Mouse (Mus musculus): ENCODE results near the gene Gm10153. TPM values are rescaled to one million over a fixed set of nuclear protein-coding genes. Genes with fewer than 3 reads are reported as not detected.
"Not testable (repeated sequence)": the region's sequence is repeated elsewhere in the genome, so short reads cannot be mapped to it uniquely, and the experiment has no call there.

Gene Gm10153
- polyA plus RNA-seq (2014; fragmentation: Nextera tagmentation; extraction: Ambion mirVana) = not detected in 2 replicates

DNA sequence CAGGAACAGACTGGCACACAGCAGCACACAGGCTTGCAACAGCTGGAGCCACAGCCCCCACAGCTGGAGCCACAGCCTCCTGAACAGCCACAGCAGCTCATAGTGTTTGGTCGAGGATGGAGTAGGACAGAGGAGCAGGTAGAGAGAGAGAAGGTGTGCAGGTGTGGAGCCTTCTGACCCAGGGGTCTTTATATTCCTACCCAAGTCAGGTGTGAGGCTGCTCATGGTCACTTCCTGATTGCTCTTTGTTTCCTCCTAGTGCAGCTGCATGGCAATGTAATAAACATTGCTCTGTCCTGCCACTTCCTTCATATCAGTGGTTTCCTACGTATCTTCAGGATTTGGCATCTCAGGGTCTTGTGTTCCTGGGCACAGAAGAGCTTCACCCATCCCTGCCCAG is at the start of gene Gm10153:
Gene Gm10153, minus strand, starts transcription at position 101 of the 400 bp plus-strand sequence.
- whole genome bisulfite sequencing = 48% methylated on average over 2 of the region's 2 CpGs
- Histone ChIP-seq H3K9me3 (ENCODE audit: control insufficient read depth, low read length) (no peaks in the 10 kb centered on the region), H3K9ac (replicated peaks; ENCODE audit: low read depth, low read length) (no peak within 1 kb of the TSS), H3K27ac (ENCODE audit: low read depth, low read length) (no peak within 1 kb of the TSS), H3K27me3 (ENCODE audit: control insufficient read depth, insufficient read depth, low read length) (no peaks in the 10 kb centered on the region), H3K4me1 (ENCODE audit: control insufficient read depth, insufficient read depth, low read length) (no peaks in the 10 kb centered on the region), H3K4me3 (ENCODE audit: low read depth, low read length) (no peak within 1 kb of the TSS), H3K4me2 (ENCODE audit: low read depth, low read length) (no peak within 1 kb of the TSS), H3K36me3 (ENCODE audit: control insufficient read depth, insufficient read depth, low read length) (no peaks in the 10 kb centered on the region)
- no peak for ATAC-seq (ENCODE audit: low read depth)

- Histone ChIP-seq H3K36me3 (ENCODE audit: control insufficient read depth, insufficient read depth, low read length) (no peaks in the 10 kb centered on the region), H3K4me3 (ENCODE audit: low read depth, low read length) (no peak overlapping the region), H3K4me2 (ENCODE audit: low read depth, low read length) (no peak overlapping the region), H3K4me1 (ENCODE audit: control insufficient read depth, insufficient read depth, low read length) (no peaks in the 10 kb centered on the region), H3K27me3 (ENCODE audit: control insufficient read depth, insufficient read depth, low read length) (no peaks in the 10 kb centered on the region), H3K9me3 (ENCODE audit: control insufficient read depth, low read length) (no peaks in the 10 kb centered on the region), H3K9ac (replicated peaks; ENCODE audit: low read depth, low read length) (no peak overlapping the region), H3K27ac (ENCODE audit: low read depth, low read length) (no peak overlapping the region)
- no peak for ATAC-seq (ENCODE audit: low read depth)
- 40% methylated on average over 1 of the region's 1 CpGs for WGBS
These were observed 41.4 kb upstream of the Gm10153 start for GRCm38 (mm10) chr7:142231540-142231939.

DNA sequence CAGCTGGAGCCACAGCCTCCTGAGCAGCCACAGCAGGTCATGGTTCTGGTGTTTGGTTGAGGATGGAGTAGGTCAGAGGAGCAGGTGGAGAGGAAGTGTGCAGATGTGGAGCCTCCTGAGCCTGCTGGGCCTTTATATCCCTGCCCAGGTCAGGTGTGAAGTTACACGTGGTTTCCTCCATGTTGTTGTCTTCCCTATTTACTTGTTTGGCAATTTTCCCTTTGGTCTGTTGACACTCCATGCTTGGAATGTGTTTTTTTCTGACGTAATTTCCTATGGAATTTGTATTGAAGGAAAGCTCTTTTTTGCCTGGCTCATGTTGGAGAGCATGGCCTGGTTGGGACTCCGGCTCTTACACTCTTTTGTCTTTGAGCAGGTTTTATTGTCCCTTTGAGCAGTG is 39.7 kb upstream of the Gm10153 start, which contains the start of gene Krtap5-5:
Gene Krtap5-5, minus strand, starts transcription at position 101 of the 400 bp plus-strand sequence.
- H3K27me3 ChIP-seq (ENCODE audit: control insufficient read depth, insufficient read depth, low read length); ATAC-seq (ENCODE audit: low read depth); H3K4me1 ChIP-seq (ENCODE audit: control insufficient read depth, insufficient read depth, low read length); H3K9ac ChIP-seq (replicated peaks; ENCODE audit: low read depth, low read length); H3K4me2 ChIP-seq (ENCODE audit: low read depth, low read length); H3K9me3 ChIP-seq (ENCODE audit: control insufficient read depth, low read length); H3K4me3 ChIP-seq (ENCODE audit: low read depth, low read length); H3K36me3 ChIP-seq (ENCODE audit: control insufficient read depth, insufficient read depth, low read length); H3K27ac ChIP-seq (ENCODE audit: low read depth, low read length): not testable (repeated sequence)
- 39% methylated on average over 3 of the region's 3 CpGs for WGBS

DNA sequence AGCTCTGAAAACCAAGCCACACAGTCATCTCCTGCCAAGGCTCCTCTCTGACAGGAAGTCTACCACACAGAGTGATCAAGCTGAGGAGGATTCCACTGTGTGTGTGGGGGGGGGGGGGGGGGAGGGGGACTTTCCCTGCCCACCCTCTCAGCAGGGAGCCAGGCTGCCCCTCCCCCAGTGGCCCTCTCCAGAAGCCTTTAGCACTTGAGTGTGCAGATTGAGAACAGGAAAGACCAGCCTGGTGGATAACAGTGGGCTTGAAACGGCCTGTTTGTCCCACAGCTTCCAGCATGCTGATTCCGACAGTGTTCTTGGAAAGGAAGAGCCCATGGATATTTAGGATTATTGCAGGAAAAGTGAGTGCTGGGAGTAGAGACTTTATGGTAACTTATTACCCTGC is 34.3 kb upstream of the Gm10153 start:
- no peaks in the 10 kb centered on the region for H3K36me3 ChIP-seq (ENCODE audit: control insufficient read depth, insufficient read depth, low read length)
- WGBS = 56% methylated on average over 2 of the region's 2 CpGs

DNA sequence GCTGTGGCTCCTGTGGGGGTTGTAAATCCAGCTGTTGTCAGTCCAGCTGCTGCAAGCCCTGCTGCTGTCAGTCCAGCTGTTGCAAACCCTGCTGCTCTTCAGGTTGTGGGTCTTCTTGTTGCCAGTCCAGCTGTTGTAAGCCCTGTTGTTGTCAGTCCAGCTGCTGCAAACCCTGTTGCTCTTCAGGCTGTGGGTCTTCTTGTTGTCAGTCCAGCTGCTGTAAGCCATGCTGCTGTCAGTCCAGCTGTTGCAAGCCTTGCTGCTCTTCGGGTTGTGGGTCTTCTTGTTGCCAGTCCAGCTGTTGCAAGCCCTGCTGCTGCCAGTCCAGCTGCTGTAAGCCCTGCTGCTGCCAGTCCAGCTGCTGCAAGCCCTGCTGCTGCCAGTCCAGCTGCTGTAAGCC is 21.9 kb upstream of the Gm10153 start:
- H3K9me3 ChIP-seq (ENCODE audit: control insufficient read depth, low read length); ATAC-seq (ENCODE audit: low read depth); H3K4me3 ChIP-seq (ENCODE audit: low read depth, low read length); H3K9ac ChIP-seq (replicated peaks; ENCODE audit: low read depth, low read length); H3K36me3 ChIP-seq (ENCODE audit: control insufficient read depth, insufficient read depth, low read length); H3K4me1 ChIP-seq (ENCODE audit: control insufficient read depth, insufficient read depth, low read length); H3K27me3 ChIP-seq (ENCODE audit: control insufficient read depth, insufficient read depth, low read length); H3K27ac ChIP-seq (ENCODE audit: low read depth, low read length); H3K4me2 ChIP-seq (ENCODE audit: low read depth, low read length): not testable (repeated sequence)
- 68% methylated on average over 1 of the region's 1 CpGs for WGBS

More for the DNA sequence above, 34.3 kb upstream of the Gm10153 start:
- no peak overlapping the region for H3K9ac ChIP-seq (replicated peaks; ENCODE audit: low read depth, low read length)
- no peak overlapping the region for H3K27ac ChIP-seq (ENCODE audit: low read depth, low read length)
- H3K4me3 ChIP-seq (ENCODE audit: low read depth, low read length) = no peak overlapping the region
- H3K9me3 ChIP-seq (ENCODE audit: control insufficient read depth, low read length) = no peaks in the 10 kb centered on the region
- H3K4me2 ChIP-seq (ENCODE audit: low read depth, low read length) = no peak overlapping the region
- H3K4me1 ChIP-seq (ENCODE audit: control insufficient read depth, insufficient read depth, low read length) = no peaks in the 10 kb centered on the region
- no peak for ATAC-seq (ENCODE audit: low read depth)
- no peaks in the 10 kb centered on the region for H3K27me3 ChIP-seq (ENCODE audit: control insufficient read depth, insufficient read depth, low read length)

DNA sequence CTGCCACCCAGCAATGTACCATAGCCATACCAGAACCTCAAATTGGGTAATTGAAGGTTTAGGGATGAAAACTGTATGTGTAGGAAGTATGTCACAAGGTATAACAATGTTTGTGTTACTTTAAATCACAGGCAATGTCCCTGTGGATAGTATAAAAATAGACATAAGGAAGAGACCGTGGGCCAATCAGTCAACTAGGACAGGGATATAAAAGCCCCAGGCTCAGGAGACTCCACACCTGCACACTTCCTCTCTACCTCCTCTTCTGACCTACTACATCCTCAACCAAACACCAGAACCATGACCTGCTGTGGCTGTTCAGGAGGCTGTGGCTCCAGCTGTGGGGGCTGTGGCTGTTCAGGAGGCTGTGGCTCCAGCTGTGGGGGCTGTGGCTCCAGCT is 21.4 kb upstream of the Gm10153 start, which contains the start of gene Gm7579:
Gene Gm7579, plus strand, starts transcription at position 301 of the 400 bp plus-strand sequence.
- H3K4me1 ChIP-seq (ENCODE audit: control insufficient read depth, insufficient read depth, low read length) = no peaks in the 10 kb centered on the region
- no peak within 1 kb of the TSS for H3K4me2 ChIP-seq (ENCODE audit: low read depth, low read length)
- H3K4me3 ChIP-seq (ENCODE audit: low read depth, low read length) = no peak within 1 kb of the TSS
- no peaks in the 10 kb centered on the region for H3K36me3 ChIP-seq (ENCODE audit: control insufficient read depth, insufficient read depth, low read length)
- H3K27me3 ChIP-seq (ENCODE audit: control insufficient read depth, insufficient read depth, low read length) = no peaks in the 10 kb centered on the region
- no peak for ATAC-seq (ENCODE audit: low read depth)
- H3K9ac ChIP-seq (replicated peaks; ENCODE audit: low read depth, low read length) = no peak within 1 kb of the TSS
- 79% methylated on average over 1 of the region's 1 CpGs for WGBS
- H3K27ac ChIP-seq (ENCODE audit: low read depth, low read length) = no peak within 1 kb of the TSS
- H3K9me3 ChIP-seq (ENCODE audit: control insufficient read depth, low read length) = no peaks in the 10 kb centered on the region

GRCm38 (mm10) chr7:142206891-142207290 is 16.7 kb upstream of the Gm10153 start:
- H3K9me3 ChIP-seq (ENCODE audit: control insufficient read depth, low read length); H3K4me3 ChIP-seq (ENCODE audit: low read depth, low read length); H3K36me3 ChIP-seq (ENCODE audit: control insufficient read depth, insufficient read depth, low read length); H3K27ac ChIP-seq (ENCODE audit: low read depth, low read length); H3K4me2 ChIP-seq (ENCODE audit: low read depth, low read length); H3K27me3 ChIP-seq (ENCODE audit: control insufficient read depth, insufficient read depth, low read length); H3K9ac ChIP-seq (replicated peaks; ENCODE audit: low read depth, low read length); ATAC-seq (ENCODE audit: low read depth); H3K4me1 ChIP-seq (ENCODE audit: control insufficient read depth, insufficient read depth, low read length): not testable (repeated sequence)
- WGBS = 80% methylated on average over 5 of the region's 5 CpGs

GRCm38 (mm10) chr7:142205488-142205887 is 15.3 kb upstream of the Gm10153 start:
- Histone ChIP-seq H3K4me1 (ENCODE audit: control insufficient read depth, insufficient read depth, low read length) (no peaks in the 10 kb centered on the region), H3K9ac (replicated peaks; ENCODE audit: low read depth, low read length) (no peak overlapping the region), H3K27me3 (ENCODE audit: control insufficient read depth, insufficient read depth, low read length) (no peaks in the 10 kb centered on the region), H3K9me3 (ENCODE audit: control insufficient read depth, low read length) (no peaks in the 10 kb centered on the region), H3K27ac (ENCODE audit: low read depth, low read length) (no peak overlapping the region), H3K4me3 (ENCODE audit: low read depth, low read length) (no peak overlapping the region), H3K4me2 (ENCODE audit: low read depth, low read length) (no peak overlapping the region), H3K36me3 (ENCODE audit: control insufficient read depth, insufficient read depth, low read length) (no peaks in the 10 kb centered on the region)
- no peak for ATAC-seq (ENCODE audit: low read depth)

DNA sequence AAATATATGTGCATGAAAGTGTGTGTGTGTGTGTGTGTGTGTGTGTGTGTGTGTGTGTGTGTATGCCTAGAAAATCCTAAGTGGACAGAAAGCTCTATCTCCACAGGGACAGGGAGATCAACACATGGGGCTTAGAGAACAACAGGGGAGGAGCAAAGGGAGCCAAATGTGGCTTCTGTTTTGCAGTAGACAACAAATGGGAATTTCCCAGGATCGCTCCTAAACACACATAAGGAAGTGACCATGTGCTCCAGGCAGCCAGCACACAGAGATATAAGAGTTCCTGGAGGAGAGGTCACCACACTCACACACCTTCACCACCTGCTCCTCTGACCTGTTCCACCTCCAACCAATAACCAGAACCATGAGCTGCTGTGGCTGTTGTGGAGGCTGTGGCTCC is 10.9 kb upstream of the Gm10153 start, which contains the start of gene Krtap5-3:
Gene Krtap5-3, plus strand, starts transcription at position 301 of the 400 bp plus-strand sequence.
- Histone ChIP-seq H3K4me2 (ENCODE audit: low read depth, low read length) (no peak within 1 kb of the TSS), H3K27ac (ENCODE audit: low read depth, low read length) (no peak within 1 kb of the TSS), H3K9me3 (ENCODE audit: control insufficient read depth, low read length) (no peaks in the 10 kb centered on the region), H3K4me3 (ENCODE audit: low read depth, low read length) (no peak within 1 kb of the TSS), H3K9ac (replicated peaks; ENCODE audit: low read depth, low read length) (no peak within 1 kb of the TSS), H3K27me3 (ENCODE audit: control insufficient read depth, insufficient read depth, low read length) (no peaks in the 10 kb centered on the region), H3K4me1 (ENCODE audit: control insufficient read depth, insufficient read depth, low read length) (no peaks in the 10 kb centered on the region), H3K36me3 (ENCODE audit: control insufficient read depth, insufficient read depth, low read length) (no peaks in the 10 kb centered on the region)
- WGBS = 86% methylated on average over 1 of the region's 1 CpGs
- no peak for ATAC-seq (ENCODE audit: low read depth)
